Mouse (Mus musculus) cerebellum, adult (tissue): ENCODE data around the gene Tcl1b4.

Experiments used
- ATAC-seq: cut with Nextera tagmentation; 2 replicates; pipeline ENCODE4 v1.9.2; 2017; ENCODE audit warnings: mild to moderate bottlenecking, moderate library complexity, mixed read lengths; ENCODE audit not compliant: insufficient number of reproducible peaks, low FRiP score, low TSS enrichment

Gene Tcl1b4

GRCm38 (mm10) chr12:105239060-105239459, 37.3 kb downstream of the Tcl1b4 start:
- no peak for ATAC-seq

GRCm38 (mm10) chr12:105248763-105249233, 47.0 kb downstream of the Tcl1b4 start:
- ATAC-seq: 0 out of 2 replicates have a peak, but pooled peaks have one; percentile 46

GRCm38 (mm10) chr12:105253796-105254195, 52.0 kb downstream of the Tcl1b4 start:
- ATAC-seq: no peak
